Mouse (Mus musculus): Measurements from ENCODE around the gene Nrxn3.

GRCm38 (mm10) chr12:88897331-88897730 is 174.7 kb downstream of the Nrxn3 start:
- TF ChIP-seq POLR2A (IDR thresholded peaks at IDR 0.05; ENCODE audit: low read depth, low read length) (no peak), CTCF (IDR thresholded peaks at IDR 0.05; ENCODE audit: borderline replicate concordance, insufficient read depth, low read length) (no peak)
